Mouse (Mus musculus) megakaryocyte, embryonic 14.5 days (primary cell): ENCODE data around the gene Leprot.

ENCODE experiments used
- FLI1 ChIP-seq: IDR thresholded peaks from 2 replicates; pipeline ENCODE4 v1.6.1; 2012; ENCODE audit warnings: low read length, inconsistent platforms, mixed read lengths
- GATA1 ChIP-seq: IDR thresholded peaks from 3 replicates; pipeline ENCODE4 v1.6.1; 2012; ENCODE audit warnings: mixed read lengths, low read length, inconsistent platforms, borderline replicate concordance

DNA sequence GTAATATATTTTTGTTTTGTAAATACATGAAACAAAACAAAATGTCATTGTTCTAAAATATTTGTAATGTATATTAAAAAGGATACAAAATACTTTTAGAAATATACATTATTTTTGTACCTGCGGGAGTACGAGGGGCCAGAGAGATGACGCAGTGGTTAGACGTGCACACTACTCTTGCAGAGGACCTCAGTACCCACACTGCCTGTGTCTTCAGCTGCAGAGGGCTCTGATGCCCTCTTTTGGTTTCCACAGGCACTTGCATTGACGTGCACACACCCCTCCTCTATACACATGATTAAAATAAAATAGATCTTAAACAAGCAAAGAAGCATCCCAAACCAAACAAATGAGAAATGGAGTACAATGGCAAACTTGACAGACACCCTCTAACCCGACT, 4.8 kb upstream of the Leprot start:
- no peak for TF ChIP-seq GATA1
- no peak for TF ChIP-seq FLI1
